Mouse (Mus musculus): ENCODE data around the gene Defa23.
"Not testable (repeated sequence)": the region's sequence is repeated elsewhere in the genome, so short reads cannot be mapped to it uniquely, and the experiment has no call there.

Defa23 gene

GRCm38 (mm10) chr8:21054747-21055146 lies at the start of gene Defa23:
Gene Defa23 (plus strand): TSS chr8:21055047.
- DNase-seq: not testable (repeated sequence)

- no peak for DNase-seq
These were observed 48.0 kb upstream of the Defa23 start for GRCm38 (mm10) chr8:21006801-21007200.

- DNase-seq: not testable (repeated sequence)
These were observed 46.3 kb upstream of the Defa23 start for GRCm38 (mm10) chr8:21008578-21008977.

- DNase-seq: not testable (repeated sequence)
These were observed 44.3 kb upstream of the Defa23 start for GRCm38 (mm10) chr8:21010548-21010947.

GRCm38 (mm10) chr8:21025245-21025644 lies 29.6 kb upstream of the Defa23 start, which contains the start of gene Defa21:
Gene Defa21 (plus strand): TSS chr8:21025545.
- not testable (repeated sequence) for DNase-seq

- DNase-seq: not testable (repeated sequence)
These were observed 9.9 kb downstream of the Defa23 start, which contains the start of gene Defa35 for GRCm38 (mm10) chr8:21064738-21065137. Gene Defa35 (plus strand): TSS chr8:21065038.

GRCm38 (mm10) chr8:21084142-21084541 lies 29.3 kb downstream of the Defa23 start, which contains the start of gene Defa25:
Gene Defa25 (plus strand): TSS chr8:21084442.
- not testable (repeated sequence) for DNase-seq

GRCm38 (mm10) chr8:21093106-21093505 lies 38.3 kb downstream of the Defa23 start:
- peak; percentile 18 for DNase-seq

- not testable (repeated sequence) for DNase-seq
These were observed 41.1 kb downstream of the Defa23 start, which contains the start of gene Gm14851 for GRCm38 (mm10) chr8:21095950-21096349. Gene Gm14851 (minus strand): TSS chr8:21096050.
